Mouse (Mus musculus): ENCODE results near the gene Fbxw19. TPM values are rescaled to one million over a fixed set of nuclear protein-coding genes. Genes with fewer than 3 reads are reported as not detected.
"Not testable (repeated sequence)": the region's sequence is repeated elsewhere in the genome, so short reads cannot be mapped to it uniquely, and the experiment has no call there.

Fbxw19 gene
- not detected in 2 replicates for polyA plus RNA-seq (2015; fragmentation: Nextera tagmentation; extraction: Ambion mirVana)

- H3K4me2 ChIP-seq (ENCODE audit: low read depth, low read length); ATAC-seq (replicated peaks; ENCODE audit: extremely low read depth, insufficient read depth, low FRiP score): not testable (repeated sequence)
- 60% methylated on average over 1 of the region's 1 CpGs for WGBS
Observed at GRCm38 (mm10) chr9:109495775-109496174, at the start of gene Fbxw19. Gene Fbxw19, minus strand, starts transcription at chr9:109495875.

GRCm38 (mm10) chr9:109523385-109524064 lies 27.9 kb upstream of the Fbxw19 start:
- no peak overlapping the region for H3K27ac ChIP-seq (ENCODE audit: low read length)
- H3K4me3 ChIP-seq (ENCODE audit: low read length): no peak overlapping the region
- no peaks in the 10 kb centered on the region for H3K36me3 ChIP-seq (ENCODE audit: control insufficient read depth, insufficient read depth)
- H3K27me3 ChIP-seq (ENCODE audit: control insufficient read depth, insufficient read depth, low read length): no peaks in the 10 kb centered on the region
- 76% methylated on average over 5 of the region's 5 CpGs for WGBS
- H3K4me1 ChIP-seq (ENCODE audit: control insufficient read depth, insufficient read depth, low read length): no peaks in the 10 kb centered on the region
- no peak for ATAC-seq (replicated peaks; ENCODE audit: extremely low read depth, insufficient read depth, low FRiP score)
- no peaks in the 10 kb centered on the region for H3K9me3 ChIP-seq (replicated peaks; ENCODE audit: control insufficient read depth, low read length)
- H3K9ac ChIP-seq (ENCODE audit: low read length): no peak overlapping the region
- no peak overlapping the region for H3K4me2 ChIP-seq (ENCODE audit: low read depth, low read length)

More at GRCm38 (mm10) chr9:109495775-109496174, at the start of gene Fbxw19:
- not testable (repeated sequence) for H3K9me3 ChIP-seq (replicated peaks; ENCODE audit: control insufficient read depth, low read length); H3K36me3 ChIP-seq (ENCODE audit: control insufficient read depth, insufficient read depth); H3K27me3 ChIP-seq (ENCODE audit: control insufficient read depth, insufficient read depth, low read length); H3K9ac ChIP-seq (ENCODE audit: low read length); H3K4me3 ChIP-seq (ENCODE audit: low read length); H3K27ac ChIP-seq (ENCODE audit: low read length); H3K4me1 ChIP-seq (ENCODE audit: control insufficient read depth, insufficient read depth, low read length)

- no peak for ATAC-seq (replicated peaks; ENCODE audit: extremely low read depth, insufficient read depth, low FRiP score)
- Histone ChIP-seq H3K36me3 (ENCODE audit: control insufficient read depth, insufficient read depth) (no peaks in the 10 kb centered on the region), H3K27me3 (ENCODE audit: control insufficient read depth, insufficient read depth, low read length) (no peaks in the 10 kb centered on the region)
Observed at GRCm38 (mm10) chr9:109449040-109449439, 46.6 kb downstream of the Fbxw19 start, which contains the start of gene Fbxw16. Gene Fbxw16, minus strand, starts transcription at chr9:109449140.

GRCm38 (mm10) chr9:109432956-109433355 lies 62.7 kb downstream of the Fbxw19 start:
- Histone ChIP-seq H3K27me3 (ENCODE audit: control insufficient read depth, insufficient read depth, low read length) (no peaks in the 10 kb centered on the region), H3K36me3 (ENCODE audit: control insufficient read depth, insufficient read depth) (no peaks in the 10 kb centered on the region), H3K4me3 (ENCODE audit: low read length) (no peak overlapping the region), H3K4me1 (ENCODE audit: control insufficient read depth, insufficient read depth, low read length) (no peaks in the 10 kb centered on the region), H3K9ac (ENCODE audit: low read length) (no peak overlapping the region), H3K9me3 (replicated peaks; ENCODE audit: control insufficient read depth, low read length) (no peaks in the 10 kb centered on the region), H3K4me2 (ENCODE audit: low read depth, low read length) (no peak overlapping the region), H3K27ac (ENCODE audit: low read length) (no peak overlapping the region)
- no peak for ATAC-seq (replicated peaks; ENCODE audit: extremely low read depth, insufficient read depth, low FRiP score)
- 90% methylated on average over 1 of the region's 1 CpGs for WGBS

More at GRCm38 (mm10) chr9:109449040-109449439, 46.6 kb downstream of the Fbxw19 start, which contains the start of gene Fbxw16:
- Histone ChIP-seq H3K27ac (ENCODE audit: low read length) (no peak within 1 kb of the TSS), H3K4me3 (ENCODE audit: low read length) (no peak within 1 kb of the TSS), H3K4me2 (ENCODE audit: low read depth, low read length) (no peak within 1 kb of the TSS), H3K9me3 (replicated peaks; ENCODE audit: control insufficient read depth, low read length) (no peaks in the 10 kb centered on the region; the same call in 1 of the 2 replicates), H3K9ac (ENCODE audit: low read length) (no peak within 1 kb of the TSS), H3K4me1 (ENCODE audit: control insufficient read depth, insufficient read depth, low read length) (no peaks in the 10 kb centered on the region)

Other genes with a start within 250 kb of the Fbxw19 start
- not detected in 2 replicates for gene Fbxw14, start 208.2 kb downstream of the Fbxw19 start, polyA plus RNA-seq (2015; fragmentation: Nextera tagmentation; extraction: Ambion mirVana)
- not detected in 2 replicates for gene Fbxw28, start 156.2 kb downstream of the Fbxw19 start, polyA plus RNA-seq (2015; fragmentation: Nextera tagmentation; extraction: Ambion mirVana)
- gene Fbxw22, start 91.6 kb downstream of the Fbxw19 start, polyA plus RNA-seq (2015; fragmentation: Nextera tagmentation; extraction: Ambion mirVana): not detected in 2 replicates
- not detected in 2 replicates for gene Fbxw16, start 46.7 kb downstream of the Fbxw19 start, polyA plus RNA-seq (2015; fragmentation: Nextera tagmentation; extraction: Ambion mirVana)
- not detected in 2 replicates for gene Fbxw15, start 72.4 kb upstream of the Fbxw19 start, polyA plus RNA-seq (2015; fragmentation: Nextera tagmentation; extraction: Ambion mirVana)
- gene Fbxw24, start 130.2 kb upstream of the Fbxw19 start, polyA plus RNA-seq (2015; fragmentation: Nextera tagmentation; extraction: Ambion mirVana): not detected in 2 replicates
- not detected in 2 replicates for gene Fbxw25, start 168.8 kb upstream of the Fbxw19 start, polyA plus RNA-seq (2015; fragmentation: Nextera tagmentation; extraction: Ambion mirVana)
- gene Fbxw18, start 206.8 kb upstream of the Fbxw19 start, polyA plus RNA-seq (2015; fragmentation: Nextera tagmentation; extraction: Ambion mirVana): not detected in 2 replicates